Mouse (Mus musculus): Measurements from ENCODE around the gene Exph5. TPM values are rescaled to one million over a fixed set of nuclear protein-coding genes. Genes with fewer than 3 reads are reported as not detected.

The Exph5 gene
- polyA plus RNA-seq, 1 experiment = not detected

DNA sequence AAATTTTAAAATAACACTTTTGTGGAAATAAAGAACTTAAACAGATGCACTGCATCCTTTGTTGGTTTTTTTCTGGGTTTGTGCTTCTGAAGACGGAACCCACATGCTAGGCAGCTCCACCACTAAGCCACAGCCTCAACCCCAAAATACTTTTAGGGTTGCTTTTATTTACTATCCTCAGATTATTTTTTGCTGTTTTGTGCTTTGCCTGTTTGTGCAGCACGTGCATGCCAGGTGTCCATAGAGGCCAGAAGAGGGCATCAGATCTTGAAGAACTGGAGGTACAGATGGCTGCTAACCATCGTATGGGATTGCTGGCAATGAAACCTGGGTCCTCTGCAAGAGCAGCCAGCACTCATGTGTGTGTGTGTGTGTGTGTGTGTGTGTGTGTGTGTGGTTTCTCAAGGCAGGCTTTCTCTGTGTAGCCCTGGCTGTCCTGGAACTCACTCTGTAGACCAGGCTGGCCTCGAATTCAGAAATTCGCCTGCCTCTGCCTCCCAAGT is 79.7 kb downstream of the Exph5 start:
- no peaks in the 10 kb centered on the region for H3K36me3 ChIP-seq (replicated peaks; ENCODE audit: low read length)
- no peak for TF ChIP-seq GATA1 (IDR thresholded peaks at IDR 0.05; ENCODE audit: borderline replicate concordance, low read length)
- TF ChIP-seq FLI1 (IDR thresholded peaks at IDR 0.05; ENCODE audit: low read length) = no peak
- no peaks in the 10 kb centered on the region for H3K9me3 ChIP-seq
- H3K27me3 ChIP-seq (replicated peaks) = no peaks in the 10 kb centered on the region
- H3K4me1 ChIP-seq = peaks cover 77% of the 10 kb centered on the region
- H3K4me3 ChIP-seq (replicated peaks) = peak overlapping the region; percentile 50

GRCm38 (mm10) chr9:53383951-53384866 is 82.7 kb downstream of the Exph5 start, which contains the start of gene Kdelc2:
Gene Kdelc2 (plus strand): TSS chr9:53384025.
- TF ChIP-seq FLI1 (IDR thresholded peaks at IDR 0.05; ENCODE audit: low read length) (no peak), GATA1 (IDR thresholded peaks at IDR 0.05; ENCODE audit: borderline replicate concordance, low read length) (no peak)
- Histone ChIP-seq H3K36me3 (replicated peaks; ENCODE audit: low read length) (peaks cover 10% of the 10 kb centered on the region), H3K27me3 (replicated peaks) (no peaks in the 10 kb centered on the region), H3K4me1 (peaks cover 61% of the 10 kb centered on the region), H3K9me3 (no peaks in the 10 kb centered on the region), H3K4me3 (replicated peaks) (peak within 1 kb of the TSS; percentile 99)

DNA sequence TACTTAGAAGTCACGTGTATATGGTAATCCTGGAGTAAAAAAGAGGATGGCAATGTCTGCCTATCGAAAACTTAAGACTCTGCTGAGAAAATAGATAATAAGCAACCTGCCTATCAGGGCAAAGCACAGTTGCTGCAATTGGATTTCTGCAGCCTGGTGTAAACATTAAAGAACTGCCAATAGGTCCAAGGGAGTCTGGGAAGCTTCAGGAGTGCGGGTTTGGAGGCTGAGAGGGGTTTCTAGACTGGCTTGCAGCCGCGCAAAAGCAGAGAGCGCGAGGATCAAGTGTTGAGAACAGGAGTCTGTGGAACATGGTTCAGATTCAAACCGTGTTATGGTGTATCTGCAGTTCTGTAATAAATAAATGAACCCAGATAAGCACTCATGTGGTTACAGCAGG is 83.4 kb downstream of the Exph5 start:
- H3K4me3 ChIP-seq (replicated peaks) = peak overlapping the region; percentile 99
- no peaks in the 10 kb centered on the region for H3K27me3 ChIP-seq (replicated peaks)
- TF ChIP-seq FLI1 (IDR thresholded peaks at IDR 0.05; ENCODE audit: low read length) (no peak), GATA1 (IDR thresholded peaks at IDR 0.05; ENCODE audit: borderline replicate concordance, low read length) (no peak)
- no peaks in the 10 kb centered on the region for H3K9me3 ChIP-seq
- H3K36me3 ChIP-seq (replicated peaks; ENCODE audit: low read length) = peaks cover 14% of the 10 kb centered on the region
- H3K4me1 ChIP-seq = peaks cover 62% of the 10 kb centered on the region

- Histone ChIP-seq H3K27me3 (replicated peaks) (no peaks in the 10 kb centered on the region), H3K4me3 (replicated peaks) (no peak overlapping the region), H3K36me3 (replicated peaks; ENCODE audit: low read length) (peaks cover 37% of the 10 kb centered on the region), H3K4me1 (peaks cover 45% of the 10 kb centered on the region), H3K9me3 (no peaks in the 10 kb centered on the region)
- TF ChIP-seq FLI1 (IDR thresholded peaks at IDR 0.05; ENCODE audit: low read length) (no peak), GATA1 (IDR thresholded peaks at IDR 0.05; ENCODE audit: borderline replicate concordance, low read length) (no peak)
Measured at GRCm38 (mm10) chr9:53387431-53387830, 86.0 kb downstream of the Exph5 start.

- H3K9me3 ChIP-seq = no peaks in the 10 kb centered on the region
- no peak overlapping the region for H3K4me3 ChIP-seq (replicated peaks)
- H3K4me1 ChIP-seq = peaks cover 38% of the 10 kb centered on the region
- no peaks in the 10 kb centered on the region for H3K27me3 ChIP-seq (replicated peaks)
- TF ChIP-seq GATA1 (IDR thresholded peaks at IDR 0.05; ENCODE audit: borderline replicate concordance, low read length) (no peak), FLI1 (IDR thresholded peaks at IDR 0.05; ENCODE audit: low read length) (no peak)
- peaks cover 47% of the 10 kb centered on the region for H3K36me3 ChIP-seq (replicated peaks; ENCODE audit: low read length)
Measured at GRCm38 (mm10) chr9:53389109-53389508, 87.6 kb downstream of the Exph5 start.

DNA sequence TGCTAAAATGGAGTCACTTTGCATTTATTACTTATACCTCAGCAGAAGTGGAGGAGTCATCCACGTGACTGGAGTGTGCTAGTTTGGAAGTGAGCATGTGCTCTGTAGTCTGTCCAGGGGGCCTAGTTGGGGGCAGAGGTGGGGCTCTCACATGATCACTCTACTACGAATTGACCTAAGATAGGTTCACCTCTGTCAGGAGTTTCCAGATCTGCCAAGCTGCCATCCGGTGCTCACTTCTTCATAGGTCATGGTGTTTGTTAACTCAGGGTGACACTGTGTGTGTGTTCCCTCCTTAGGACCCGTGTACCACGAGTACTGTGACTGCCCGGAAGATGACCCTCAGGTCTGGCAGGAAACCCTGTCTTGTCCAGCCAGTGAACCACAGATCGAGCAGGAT is 88.7 kb downstream of the Exph5 start:
- Histone ChIP-seq H3K27me3 (replicated peaks) (no peaks in the 10 kb centered on the region), H3K9me3 (no peaks in the 10 kb centered on the region), H3K36me3 (replicated peaks; ENCODE audit: low read length) (peaks cover 50% of the 10 kb centered on the region), H3K4me1 (peaks cover 29% of the 10 kb centered on the region), H3K4me3 (replicated peaks) (no peak overlapping the region)
- no peak for TF ChIP-seq FLI1 (IDR thresholded peaks at IDR 0.05; ENCODE audit: low read length)
- TF ChIP-seq GATA1 (IDR thresholded peaks at IDR 0.05; ENCODE audit: borderline replicate concordance, low read length) = no peak

GRCm38 (mm10) chr9:53397685-53398387 is 96.4 kb downstream of the Exph5 start:
- peaks cover 25% of the 10 kb centered on the region for H3K4me1 ChIP-seq
- no peaks in the 10 kb centered on the region for H3K27me3 ChIP-seq (replicated peaks)
- H3K9me3 ChIP-seq = no peaks in the 10 kb centered on the region
- TF ChIP-seq GATA1 (IDR thresholded peaks at IDR 0.05; ENCODE audit: borderline replicate concordance, low read length) = no peak
- no peak for TF ChIP-seq FLI1 (IDR thresholded peaks at IDR 0.05; ENCODE audit: low read length)
- H3K4me3 ChIP-seq (replicated peaks) = peak overlapping the region; percentile 64
- peaks cover 29% of the 10 kb centered on the region for H3K36me3 ChIP-seq (replicated peaks; ENCODE audit: low read length)

DNA sequence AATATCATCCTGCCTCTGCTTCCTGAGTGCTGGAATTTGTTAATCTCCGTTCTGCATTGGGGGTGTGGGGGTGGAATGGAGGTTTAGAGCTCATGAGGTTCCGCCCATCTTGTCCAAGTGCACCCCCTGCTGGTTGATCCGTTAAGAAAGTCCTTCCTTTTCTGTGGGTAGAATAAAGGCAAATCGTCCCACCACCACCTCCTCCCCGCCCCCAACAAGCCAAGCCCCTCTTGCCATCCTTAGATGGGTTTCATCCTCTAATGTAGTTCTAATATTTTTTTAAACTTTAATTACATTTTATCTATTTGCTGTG is 96.9 kb downstream of the Exph5 start:
- no peak for TF ChIP-seq FLI1 (IDR thresholded peaks at IDR 0.05; ENCODE audit: low read length)
- TF ChIP-seq GATA1 (IDR thresholded peaks at IDR 0.05; ENCODE audit: borderline replicate concordance, low read length) = no peak
- H3K36me3 ChIP-seq (replicated peaks; ENCODE audit: low read length) = peaks cover 25% of the 10 kb centered on the region
- H3K4me3 ChIP-seq (replicated peaks) = peak overlapping the region; percentile 64
- no peaks in the 10 kb centered on the region for H3K9me3 ChIP-seq
- H3K4me1 ChIP-seq = peaks cover 25% of the 10 kb centered on the region
- no peaks in the 10 kb centered on the region for H3K27me3 ChIP-seq (replicated peaks)

DNA sequence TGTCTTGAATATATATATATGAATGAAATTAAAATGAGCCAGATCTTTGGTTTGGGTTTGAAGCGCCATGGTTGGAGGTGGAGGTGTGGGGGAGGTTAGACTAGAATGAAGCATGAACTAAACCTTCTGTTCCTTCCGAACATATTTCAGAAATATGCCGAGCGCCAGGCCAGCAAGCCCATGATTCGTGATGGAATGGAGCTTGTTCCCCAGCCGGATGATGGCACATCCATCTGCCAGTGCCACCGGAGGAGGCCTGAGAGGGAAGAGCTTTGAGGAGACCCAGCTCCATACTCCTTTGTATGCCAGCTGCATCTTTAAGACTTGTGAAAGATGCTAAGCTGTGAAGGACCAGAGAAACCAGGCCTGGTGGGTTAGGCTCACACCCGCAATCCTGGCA is 98.1 kb downstream of the Exph5 start:
- TF ChIP-seq FLI1 (IDR thresholded peaks at IDR 0.05; ENCODE audit: low read length) (no peak), GATA1 (IDR thresholded peaks at IDR 0.05; ENCODE audit: borderline replicate concordance, low read length) (no peak)
- Histone ChIP-seq H3K4me3 (replicated peaks) (no peak overlapping the region), H3K4me1 (peaks cover 25% of the 10 kb centered on the region), H3K27me3 (replicated peaks) (no peaks in the 10 kb centered on the region), H3K9me3 (no peaks in the 10 kb centered on the region), H3K36me3 (replicated peaks; ENCODE audit: low read length) (peaks cover 20% of the 10 kb centered on the region)

- no peak overlapping the region for H3K4me3 ChIP-seq (replicated peaks)
- peaks cover 37% of the 10 kb centered on the region for H3K4me1 ChIP-seq
- no peak for TF ChIP-seq GATA1 (IDR thresholded peaks at IDR 0.05; ENCODE audit: borderline replicate concordance, low read length)
- no peak for TF ChIP-seq FLI1 (IDR thresholded peaks at IDR 0.05; ENCODE audit: low read length)
- no peaks in the 10 kb centered on the region for H3K9me3 ChIP-seq
- peaks cover 19% of the 10 kb centered on the region for H3K36me3 ChIP-seq (replicated peaks; ENCODE audit: low read length)
- no peaks in the 10 kb centered on the region for H3K27me3 ChIP-seq (replicated peaks)
Measured at GRCm38 (mm10) chr9:53400696-53401095, 99.2 kb downstream of the Exph5 start.
